Mouse (Mus musculus) lung, postnatal 25 days (tissue): ENCODE measurements around the gene Fndc3b.

Source experiments
- DNase-seq: peaks from one replicate; pipeline ENCODE4 v3.0.0; 2022; ENCODE audit warnings: low spot score

Fndc3b gene

DNA sequence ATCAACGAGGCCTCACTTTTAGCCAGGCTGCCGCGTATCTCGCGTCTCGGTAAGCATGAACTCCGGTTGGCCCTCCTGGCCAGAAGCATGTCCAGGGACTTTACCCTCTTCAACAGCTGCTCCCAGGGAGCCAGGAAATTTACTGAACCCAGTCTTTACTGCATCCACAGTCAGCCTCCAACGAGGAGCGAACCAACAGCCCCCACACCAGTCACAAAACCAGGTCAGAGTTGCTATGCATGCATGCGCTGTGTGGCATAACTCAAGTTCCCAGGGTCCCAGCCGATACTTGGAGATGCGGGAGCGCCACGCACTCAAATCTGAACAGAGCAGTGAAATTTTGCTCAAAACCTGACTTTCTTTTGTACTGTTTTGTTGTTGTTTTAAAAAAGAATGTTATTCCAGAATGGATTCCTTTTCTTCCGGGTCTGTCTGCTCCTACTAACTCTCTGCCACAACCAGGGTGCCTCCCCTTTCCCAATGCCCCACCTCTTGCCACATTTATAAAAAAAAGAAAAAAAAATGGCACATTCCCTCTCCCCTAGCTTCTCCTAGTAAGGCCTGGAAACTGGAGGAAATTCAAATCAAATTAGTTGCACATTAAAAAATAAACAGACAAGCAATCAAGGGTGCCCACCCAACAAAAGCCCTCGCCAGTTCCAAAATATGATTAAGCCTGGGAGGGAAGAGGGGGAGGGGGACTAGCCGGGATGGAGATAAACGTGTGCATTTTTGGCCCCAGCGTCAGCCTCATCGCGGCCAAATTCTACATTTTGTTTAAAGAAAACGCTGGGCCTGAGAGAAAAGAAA, 1.8 kb downstream of the Fndc3b start:
- DNase-seq = no peak

DNA sequence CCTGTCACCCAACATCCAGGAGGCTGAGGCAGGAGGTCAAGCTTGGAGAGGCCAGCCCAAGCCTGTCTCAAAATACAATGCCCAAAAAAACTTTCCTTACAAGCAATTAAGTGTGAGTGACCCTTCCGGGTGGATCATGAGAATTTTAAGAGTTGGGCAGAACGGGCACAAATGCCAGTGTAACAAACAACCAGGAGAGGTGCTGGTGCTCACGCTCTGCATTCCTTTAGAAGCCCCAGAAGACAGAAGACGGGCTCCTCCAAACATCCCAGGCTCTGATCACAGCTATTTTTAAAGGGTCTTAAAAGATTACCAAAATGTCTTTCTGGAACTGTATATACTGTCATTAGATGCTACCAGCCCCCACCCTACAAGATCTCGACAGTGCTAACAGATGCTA, 2.5 kb downstream of the Fndc3b start:
- no peak for DNase-seq

DNA sequence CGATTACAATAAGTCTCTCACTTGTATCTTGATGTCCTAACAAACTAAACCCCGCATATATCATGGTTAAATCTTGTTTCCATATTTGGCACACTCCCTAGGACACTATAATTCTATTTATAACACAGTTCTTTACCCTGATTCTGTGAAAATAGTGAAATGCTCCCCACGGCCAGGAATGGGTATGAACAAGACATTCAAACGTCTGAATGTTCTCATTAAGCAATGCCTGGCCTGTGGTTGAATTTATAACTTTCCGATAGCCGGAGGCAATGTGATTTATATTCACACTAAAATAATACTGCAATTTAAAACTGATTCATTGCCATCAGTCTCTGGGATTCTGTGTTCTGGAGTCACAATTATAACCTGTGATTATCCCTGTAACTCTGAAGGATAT, 5.3 kb downstream of the Fndc3b start:
- no peak for DNase-seq

DNA sequence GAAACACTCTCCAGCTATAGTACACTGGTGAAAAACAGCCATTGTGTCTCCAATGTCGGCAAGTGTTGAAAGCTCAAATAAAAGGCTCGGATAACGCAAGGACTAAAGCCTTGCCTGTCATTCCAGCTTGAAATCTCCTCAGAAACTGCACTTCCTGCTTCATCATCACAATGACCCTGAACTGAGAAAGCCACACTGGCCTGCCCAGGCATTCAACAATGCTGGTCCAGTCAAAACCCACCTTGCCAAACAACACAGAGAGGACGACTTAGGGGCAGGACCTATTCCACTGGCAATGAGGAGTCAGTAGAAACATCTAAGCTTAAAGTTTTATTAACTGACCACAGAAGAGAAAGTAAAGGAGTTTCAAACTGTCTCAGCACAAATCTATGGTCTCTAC, 6.1 kb downstream of the Fndc3b start:
- no peak for DNase-seq

DNA sequence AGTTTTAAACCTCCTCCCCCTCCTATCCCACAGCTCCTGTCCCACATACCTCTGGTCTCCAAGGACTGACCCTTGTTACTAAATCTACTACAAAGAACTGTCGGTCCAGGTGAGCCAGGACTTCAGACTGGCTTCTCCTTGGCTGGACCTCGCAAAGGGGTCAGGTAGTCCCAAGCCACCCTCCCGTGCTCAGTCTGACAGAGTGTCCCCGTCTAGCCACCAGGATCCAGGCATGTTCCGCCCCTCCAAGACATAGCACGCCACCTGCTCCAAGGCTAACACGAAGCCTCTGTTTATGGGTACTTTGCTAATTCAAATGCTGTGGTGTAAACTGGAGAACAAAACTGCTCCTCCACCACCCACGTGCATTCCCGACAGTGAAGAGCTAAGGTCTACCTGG, 6.5 kb downstream of the Fndc3b start:
- DNase-seq = no peak

DNA sequence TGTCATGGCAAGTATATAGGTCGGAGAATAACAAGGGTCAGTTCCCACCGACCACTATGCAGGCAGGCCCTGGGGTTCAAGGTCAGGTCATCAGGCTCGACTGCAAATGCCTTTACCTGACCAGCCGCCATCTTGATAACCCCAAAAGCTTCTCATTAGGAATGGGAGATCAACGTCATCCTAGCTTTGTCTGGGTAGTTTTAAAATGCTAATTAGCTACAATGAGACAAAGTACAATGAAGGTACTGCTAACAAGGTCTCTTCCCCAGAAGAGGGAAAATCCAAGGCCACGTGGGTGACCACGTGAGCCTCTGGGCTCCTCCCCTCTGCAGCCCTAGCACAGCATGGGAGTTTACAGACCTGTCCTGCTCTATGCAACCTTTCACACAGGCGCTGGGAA, 7.6 kb downstream of the Fndc3b start:
- DNase-seq = no peak

DNA sequence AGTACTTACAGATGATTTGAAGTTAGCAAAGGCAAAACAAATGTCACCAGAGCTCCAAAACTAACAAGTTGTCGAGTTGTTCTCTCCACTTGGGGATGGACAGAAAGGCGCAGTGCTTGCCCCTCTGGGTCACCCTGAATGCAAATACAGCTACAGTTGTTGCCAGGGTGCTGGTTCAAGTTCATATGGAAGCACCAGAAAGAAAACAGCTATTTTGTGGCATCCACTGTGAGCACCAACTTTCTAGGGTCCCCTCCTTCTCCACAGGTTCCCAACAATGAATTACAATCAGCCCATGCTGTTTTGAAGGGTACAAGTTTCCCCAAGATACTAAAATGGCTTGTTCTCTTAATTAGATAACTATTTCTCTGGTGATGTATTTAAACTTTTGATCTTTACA, 8.0 kb downstream of the Fndc3b start:
- DNase-seq = no peak

DNA sequence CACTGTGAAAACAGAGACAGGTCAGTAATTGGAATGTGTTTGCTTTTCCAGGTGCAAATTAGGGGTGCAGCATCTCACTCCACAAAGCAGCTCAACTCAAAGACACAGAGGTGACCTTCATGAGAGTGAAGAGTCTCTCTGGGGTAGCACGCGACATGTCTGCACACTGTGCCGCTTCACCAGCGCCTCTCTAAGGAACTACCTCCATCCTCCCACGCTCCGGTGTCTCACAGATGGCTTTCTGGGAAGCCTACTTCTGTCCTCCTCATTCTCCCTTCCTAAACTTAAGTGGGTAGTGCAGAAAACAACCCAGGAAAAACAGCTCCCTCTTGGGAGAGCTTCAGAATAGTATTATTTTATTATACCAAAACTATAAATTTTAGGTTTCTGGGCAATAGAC, 12.4 kb downstream of the Fndc3b start:
- DNase-seq = no peak

DNA sequence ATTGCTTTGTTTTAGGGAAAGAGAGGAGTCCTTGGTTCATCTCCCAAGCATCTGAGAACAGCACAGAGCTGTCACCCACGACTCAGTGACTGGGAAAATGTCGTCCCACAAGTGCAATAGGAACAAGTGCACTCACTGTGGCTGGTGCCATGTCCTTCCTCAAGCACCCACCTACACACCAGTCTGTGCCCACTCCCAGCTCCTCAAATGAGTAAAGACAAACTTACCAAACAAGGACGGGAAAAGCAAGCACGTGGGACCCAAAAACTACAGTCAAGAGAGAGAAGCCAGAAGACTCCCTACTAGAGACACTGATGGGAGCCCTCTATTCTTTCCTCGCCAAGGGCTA, 14.7 kb downstream of the Fndc3b start:
- no peak for DNase-seq

DNA sequence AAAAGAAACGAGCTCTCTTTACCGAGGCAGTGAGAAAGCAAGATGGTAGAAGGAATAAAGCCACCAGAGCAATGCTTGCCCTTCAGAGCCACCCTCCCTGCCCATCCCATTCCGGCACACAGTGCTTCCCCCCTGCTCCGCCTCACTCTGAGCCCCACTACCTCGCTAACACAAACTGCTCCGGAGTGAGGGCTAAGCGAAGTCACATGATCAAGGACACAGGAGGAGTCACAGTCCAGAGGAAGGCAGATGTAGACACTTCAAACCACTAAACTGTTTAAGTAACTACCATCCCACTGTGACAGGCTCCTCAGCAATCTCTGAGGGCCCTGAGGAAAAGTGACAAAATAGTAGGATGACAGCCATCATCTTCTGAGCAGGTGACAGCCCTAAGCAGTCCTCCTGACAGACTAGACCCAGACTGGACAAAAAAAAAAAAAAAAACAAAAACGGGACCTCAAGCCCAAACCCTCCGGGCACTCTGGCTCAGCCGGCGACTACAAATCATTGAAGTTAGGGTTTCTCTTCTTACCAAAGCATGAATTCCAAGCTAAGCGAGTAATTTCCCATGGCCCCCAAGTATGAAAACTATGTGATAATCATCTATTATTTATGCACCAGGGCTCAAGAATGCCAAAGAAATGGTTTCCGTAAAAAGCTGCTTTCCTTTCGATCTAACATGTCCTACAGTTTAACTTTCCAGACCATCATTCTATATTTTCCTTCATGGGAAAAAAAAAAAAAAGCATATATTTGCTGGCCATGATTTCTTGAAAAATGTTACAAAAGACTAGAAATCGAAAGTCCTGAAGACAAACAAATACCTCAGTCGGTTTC, 15.3 kb downstream of the Fndc3b start:
- no peak for DNase-seq

DNA sequence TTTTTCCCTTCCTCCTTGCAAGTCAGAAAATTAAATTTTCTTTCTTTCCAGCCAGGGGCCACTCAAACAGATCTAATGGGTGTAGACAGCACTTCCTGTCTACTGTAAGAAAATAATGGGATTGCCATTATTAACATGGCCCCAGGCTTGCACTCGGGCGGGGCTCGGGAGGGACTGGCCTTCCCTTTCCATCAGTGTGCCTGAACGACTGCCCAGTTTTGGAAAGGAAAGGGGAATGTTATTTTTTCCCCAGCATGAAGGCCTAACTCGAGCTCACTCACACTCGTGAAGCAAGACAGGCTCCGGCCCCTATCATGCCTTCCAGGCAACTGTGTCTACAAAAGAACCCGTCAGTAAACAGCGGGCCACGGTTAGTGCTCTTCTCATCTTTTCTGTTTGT, 16.5 kb downstream of the Fndc3b start:
- no peak for DNase-seq

DNA sequence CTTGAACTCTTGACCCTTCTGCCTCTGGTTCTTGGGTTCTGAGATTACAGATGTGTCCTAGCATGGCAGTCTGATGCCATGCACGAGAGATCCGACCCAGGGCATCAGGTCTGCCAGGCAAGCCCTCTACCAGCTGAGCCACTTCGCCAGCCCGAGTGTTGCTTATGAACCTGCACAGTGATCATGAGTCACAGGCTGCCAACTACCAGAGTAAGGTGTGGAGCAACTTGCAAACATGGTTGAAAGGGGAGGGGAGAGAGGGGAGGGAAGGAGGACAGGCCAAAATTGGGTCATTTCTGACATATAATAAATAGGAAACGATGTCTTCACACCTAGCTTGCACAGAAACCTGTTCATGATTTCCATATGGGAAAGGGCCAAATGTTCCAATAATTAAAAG, 17.0 kb downstream of the Fndc3b start:
- no peak for DNase-seq

DNA sequence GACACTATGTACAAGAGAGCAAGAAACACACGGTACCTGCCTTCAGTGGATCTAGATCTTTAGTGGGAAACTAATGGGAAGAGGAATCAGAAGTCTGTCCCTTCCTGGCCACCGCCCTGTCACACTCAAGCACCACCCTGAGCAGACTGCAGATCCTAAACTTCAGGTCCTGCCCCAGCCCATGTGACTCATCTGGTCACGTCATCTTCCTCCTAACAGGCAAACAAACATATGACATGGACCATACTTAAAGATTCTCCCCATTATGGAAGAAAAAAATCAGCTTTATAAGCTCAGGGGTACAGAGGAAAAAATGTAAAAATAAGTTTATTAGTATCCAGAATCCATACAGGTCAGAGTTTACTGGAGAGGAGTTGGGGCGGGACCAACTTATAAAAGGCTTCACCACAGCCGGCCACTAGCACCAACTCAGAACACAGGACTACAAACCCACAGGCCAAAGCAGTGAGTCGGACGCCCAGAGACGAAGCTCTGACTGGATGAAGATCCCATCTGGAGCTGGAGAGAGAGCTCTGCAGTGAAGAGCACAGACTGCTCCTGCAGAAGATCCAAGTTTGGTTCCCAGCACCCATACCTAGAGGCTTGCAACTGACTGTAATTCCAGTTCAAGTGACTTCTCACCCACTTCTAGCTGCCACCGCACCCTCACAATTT, 19.5 kb downstream of the Fndc3b start:
- no peak for DNase-seq

DNA sequence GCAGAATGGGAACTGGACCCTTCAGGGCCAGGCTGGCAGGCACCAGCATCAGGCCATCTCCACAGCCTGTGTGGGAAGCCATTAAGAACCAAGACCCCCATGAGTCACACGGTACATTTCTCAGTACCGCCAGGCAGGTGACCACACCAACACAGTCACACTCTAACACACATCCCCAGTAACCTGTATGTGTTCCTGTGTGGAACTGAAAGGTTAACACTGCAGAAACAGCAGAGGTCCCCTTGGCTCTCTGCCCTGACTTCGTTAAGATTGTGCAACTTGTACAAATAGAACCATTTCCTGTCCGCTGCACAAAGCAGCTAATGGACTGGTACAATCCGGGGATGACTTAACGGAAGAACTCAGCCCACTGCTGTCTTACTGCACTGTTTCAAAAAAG, 21.1 kb downstream of the Fndc3b start:
- peak; percentile 92 for DNase-seq

DNA sequence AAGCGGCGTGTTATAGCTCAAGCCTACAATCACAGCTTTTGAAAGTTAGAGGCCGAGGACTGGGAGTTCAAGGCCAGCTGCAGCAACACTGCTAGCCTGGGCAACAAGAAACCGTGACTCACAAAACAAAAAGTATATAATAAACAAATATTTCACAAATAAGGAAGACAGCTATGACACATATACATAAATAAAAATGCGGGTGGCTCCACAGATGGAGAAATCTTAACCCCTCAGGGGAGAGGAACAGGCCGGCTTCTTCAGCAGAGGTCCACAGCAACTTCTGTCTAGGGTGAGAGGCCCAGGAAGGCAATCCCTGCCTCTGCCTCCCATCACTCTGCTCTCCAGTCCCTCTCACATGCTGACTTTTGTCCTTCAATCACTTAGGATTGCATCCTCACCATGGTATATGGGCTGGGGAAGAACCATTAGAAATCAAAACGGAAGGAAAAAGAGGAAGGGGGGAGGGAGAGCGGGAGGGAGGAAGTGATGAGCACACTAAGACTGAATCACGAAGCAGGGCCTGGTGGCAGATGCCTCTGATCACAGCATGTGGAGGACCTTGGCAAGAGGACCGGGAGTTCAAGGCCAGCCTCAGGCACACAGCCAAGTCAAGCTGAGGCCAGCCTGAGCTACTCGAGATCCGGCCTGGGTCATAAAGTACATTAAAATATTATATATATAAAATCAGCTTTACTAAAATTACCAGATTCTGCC, 21.8 kb downstream of the Fndc3b start:
- peak; percentile 62 for DNase-seq

DNA sequence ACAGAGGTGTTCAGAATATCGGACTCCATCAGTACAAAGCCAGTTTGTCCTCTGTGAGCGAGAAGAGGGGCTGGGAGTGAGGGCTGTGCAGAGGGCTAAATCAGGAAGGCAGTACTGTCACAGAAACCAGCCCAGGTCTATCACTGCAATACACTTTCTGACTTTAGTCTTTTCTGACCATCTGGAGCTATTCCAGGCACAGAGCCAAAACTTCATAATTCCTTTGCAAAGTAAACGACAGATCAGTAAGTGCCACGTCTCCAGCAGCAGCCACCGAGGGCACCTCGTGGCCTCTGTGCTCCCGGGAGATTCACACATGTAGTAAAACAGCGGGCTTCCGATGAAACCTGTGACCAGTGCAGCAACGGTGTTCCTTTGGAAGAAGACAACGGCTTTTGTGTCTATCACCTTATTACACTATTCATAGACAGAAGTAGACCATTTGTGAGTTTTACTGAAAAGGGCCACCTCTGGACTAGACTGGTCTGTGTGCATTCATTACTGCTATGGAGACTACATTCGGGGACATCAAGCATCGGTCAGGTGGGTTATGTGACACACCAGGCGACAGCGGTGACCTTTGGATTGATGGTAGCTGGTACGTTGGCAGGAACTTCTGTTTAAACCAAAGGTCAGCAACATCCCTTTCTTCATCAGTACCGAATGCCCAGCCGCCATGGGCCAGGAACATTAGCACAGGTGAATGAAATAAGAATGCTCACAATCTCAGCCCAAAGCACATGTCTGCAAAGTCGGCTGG, 24.2 kb downstream of the Fndc3b start:
- no peak for DNase-seq

DNA sequence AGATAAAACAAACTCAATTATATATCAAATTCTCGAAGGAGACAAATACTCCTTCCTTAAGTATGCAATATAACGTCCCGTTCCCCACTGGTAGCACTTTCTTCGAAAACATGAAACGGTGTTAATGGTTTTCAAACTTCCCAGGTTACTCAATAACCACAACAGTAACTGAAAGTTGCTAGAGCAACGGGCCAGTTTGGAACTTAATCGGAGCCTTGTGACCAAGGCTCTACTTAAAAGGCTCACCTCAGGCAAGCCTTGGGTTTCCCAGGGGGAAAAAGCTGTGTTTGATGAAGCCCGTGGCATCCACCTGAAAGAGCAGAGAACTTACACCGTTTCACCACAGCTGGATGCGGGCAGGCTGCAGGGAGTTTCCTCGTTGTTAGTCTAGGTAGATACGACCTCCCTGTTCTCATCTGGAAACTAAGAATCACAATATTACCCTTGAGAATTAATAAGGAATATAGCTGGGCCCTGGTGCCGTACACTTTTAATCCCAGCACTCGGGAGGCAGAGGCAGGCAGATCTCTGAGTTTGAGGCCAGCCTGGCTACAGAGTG, 25.4 kb downstream of the Fndc3b start:
- DNase-seq = no peak

DNA sequence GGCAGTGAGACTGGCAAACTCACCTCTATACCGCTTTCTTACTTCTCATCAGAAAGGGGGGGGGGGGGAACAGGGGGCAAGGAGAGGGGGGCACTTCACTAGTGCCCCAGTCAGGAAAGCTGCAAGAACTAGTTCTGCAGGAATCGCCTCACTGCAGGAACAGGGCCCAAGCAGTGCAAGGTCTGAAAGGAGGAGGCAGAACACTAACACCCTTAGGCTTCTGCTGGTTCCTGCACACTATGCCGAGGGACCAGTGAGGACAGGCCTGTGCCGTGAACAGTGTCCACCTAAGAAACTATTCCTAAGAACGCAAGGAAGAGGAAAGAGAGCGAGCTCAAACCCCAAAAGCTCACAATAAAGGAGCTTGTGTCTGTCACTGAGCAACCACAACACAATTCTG, 26.0 kb downstream of the Fndc3b start:
- no peak for DNase-seq

DNA sequence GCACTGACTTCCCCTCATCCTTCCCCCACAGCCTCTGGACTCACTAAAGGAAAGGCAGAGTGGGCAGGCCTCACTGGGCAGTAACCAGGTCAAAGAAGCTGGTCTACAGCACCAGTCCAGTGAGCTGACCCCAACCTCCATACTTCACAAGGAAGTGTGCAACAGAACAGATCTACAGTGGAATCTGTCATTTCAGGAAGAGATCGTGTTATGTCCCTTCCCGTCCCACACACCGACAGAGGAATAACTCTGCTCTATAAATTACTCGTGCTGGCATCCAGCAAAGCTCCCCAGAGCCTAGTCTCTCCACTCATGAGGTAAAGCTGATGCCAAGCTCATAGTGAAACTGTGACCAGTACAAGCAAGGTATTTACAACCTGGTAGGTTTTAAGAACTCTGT, 27.7 kb downstream of the Fndc3b start:
- no peak for DNase-seq

DNA sequence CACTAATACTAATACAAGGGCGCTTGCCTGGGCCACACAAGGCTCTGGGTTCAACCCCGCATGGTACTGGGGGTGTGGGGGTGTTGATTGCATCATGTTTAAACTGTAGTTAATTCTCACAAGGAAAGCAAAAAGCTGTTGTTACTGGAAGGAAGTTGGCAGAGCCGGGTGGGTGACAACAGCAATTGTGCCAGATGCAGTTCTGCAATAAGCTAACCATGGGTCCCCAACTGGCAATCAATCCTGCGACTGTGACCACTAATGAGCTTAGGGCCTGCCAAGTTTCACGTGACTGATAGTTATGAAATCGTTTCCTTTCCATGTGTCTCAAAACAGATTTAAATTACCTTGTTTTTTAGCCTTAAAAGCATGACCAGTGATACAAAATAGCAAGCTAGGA, 33.5 kb downstream of the Fndc3b start:
- peak; percentile 47 for DNase-seq

DNA sequence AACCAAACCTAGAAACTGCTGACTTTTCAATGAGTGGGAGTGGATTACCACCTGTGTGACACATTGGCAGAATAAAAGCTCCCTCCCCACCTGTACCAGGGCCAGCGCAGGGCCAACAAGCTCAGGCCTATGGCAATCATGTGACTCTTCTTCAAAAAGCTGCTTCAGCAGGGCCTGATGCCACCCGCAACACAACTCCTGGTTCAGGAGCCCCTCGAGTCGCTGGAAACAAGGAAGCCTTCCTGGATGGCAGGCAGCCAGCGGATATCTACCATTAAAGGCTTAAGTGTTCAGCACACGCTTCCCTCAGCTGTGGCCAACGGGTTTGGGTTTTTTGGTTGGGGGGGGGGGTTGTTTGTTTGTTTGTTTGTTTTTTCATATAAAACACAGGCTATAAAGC, 37.4 kb downstream of the Fndc3b start:
- DNase-seq = no peak
